Mouse (Mus musculus) left cerebral cortex, adult 6 months (tissue): ENCODE measurements around the gene Tcp11x2. TPM values are rescaled to one million over a fixed set of nuclear protein-coding genes. Genes with fewer than 3 reads are reported as not detected.

Source experiments
- long read RNA-seq, 2 experiments: library from polyadenylated mRNA; unstranded; transcript quantifications; one replicate each; pipeline ENCODE4 v2.0.0; 2019 to 2020
- polyA plus RNA-seq: library from polyadenylated mRNA; unstranded; fragments of <200 nt; fragmentation: Nextera tagmentation; gene quantifications from 2 replicates; pipeline ENCODE4 v1.2.3, GENCODE M21; 2021

Tcp11x2 gene
- polyA plus RNA-seq = not detected in 2 replicates
- long read RNA-seq, experiment 1 = 0 reads
- long read RNA-seq, experiment 2 = 0 reads

GRCm38 (mm10) chrX:135693633-135694032 is at the start of gene Tcp11x2:
Tcp11x2 (minus strand) TSS chrX:135693790.

GRCm38 (mm10) chrX:135742304-135743055 is 48.9 kb upstream of the Tcp11x2 start, which contains the start of the genes Armcx5 and Gprasp1:
Armcx5 (plus strand) TSS chrX:135742733.
Gprasp1 (plus strand) TSS chrX:135742733.

GRCm38 (mm10) chrX:135725161-135725560 is 31.6 kb upstream of the Tcp11x2 start, which contains the start of gene Tmsb15a:
Tmsb15a (minus strand) TSS chrX:135725261.

GRCm38 (mm10) chrX:135627605-135628004 is 66.0 kb downstream of the Tcp11x2 start, which contains the start of gene Prame:
Prame (minus strand) TSS chrX:135627705.

Other genes starting within 250 kb of the Tcp11x2 start
- gene AV320801, start 199.2 kb downstream of the Tcp11x2 start, polyA plus RNA-seq = not detected in 2 replicates
- 0.41 and 0.77 TPM in 2 replicates for gene Nxf7, start 95.0 kb downstream of the Tcp11x2 start, polyA plus RNA-seq
- gene Prame, start 66.1 kb downstream of the Tcp11x2 start, polyA plus RNA-seq = not detected in 2 replicates
- gene Tmsb15a, start 31.5 kb upstream of the Tcp11x2 start, polyA plus RNA-seq = not detected in 2 replicates
- gene Armcx5, start 48.9 kb upstream of the Tcp11x2 start, polyA plus RNA-seq = 16.1 and 22.0 TPM in 2 replicates
- 57.0 and 64.1 TPM in 2 replicates for gene Gprasp1, start 48.9 kb upstream of the Tcp11x2 start, polyA plus RNA-seq
- 31.4 and 33.3 TPM in 2 replicates for gene Bhlhb9, start 103.8 kb upstream of the Tcp11x2 start, polyA plus RNA-seq
- 39.0 and 51.3 TPM in 2 replicates for gene Gprasp2, start 145.2 kb upstream of the Tcp11x2 start, polyA plus RNA-seq